Mouse (Mus musculus): ENCODE data around the gene Fkbpl.

- TF ChIP-seq POLR2A (IDR thresholded peaks at IDR 0.05; ENCODE audit: borderline replicate concordance, extremely low read depth, low read depth, low read length): no peak
- TF ChIP-seq CTCF (IDR thresholded peaks at IDR 0.05; ENCODE audit: insufficient read depth, low read length): no peak
Measured at GRCm38 (mm10) chr17:34635671-34636070, 8.9 kb upstream of the Fkbpl start.
